Mouse (Mus musculus): ENCODE measurements around the gene Elovl6. TPM values are rescaled to one million over a fixed set of nuclear protein-coding genes. Genes with fewer than 3 reads are reported as not detected.

Gene Elovl6
- total and polyA plus RNA-seq, 2 experiments from 2014 or later, result 40.8 to 56.1 TPM

DNA sequence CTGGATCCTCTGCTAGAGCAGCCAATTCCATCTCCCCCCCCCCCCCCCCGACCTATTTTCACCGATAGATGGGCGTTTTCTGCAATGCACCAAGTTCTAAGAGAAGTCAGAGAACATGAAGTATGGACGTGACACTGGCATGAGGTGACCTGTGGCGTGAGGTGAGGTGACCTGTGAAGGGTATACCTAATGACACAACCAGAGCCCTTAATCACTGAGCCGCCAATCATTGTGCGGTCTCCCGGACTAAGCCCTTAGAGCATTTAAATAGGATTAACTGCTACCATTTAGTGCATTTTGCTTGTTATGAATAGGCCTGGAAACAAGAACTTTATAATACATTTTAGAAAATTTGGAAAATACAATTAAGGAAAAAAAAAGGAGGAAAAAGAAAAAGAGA, 16.6 kb downstream of the Elovl6 start:
- DNase-seq (ENCODE audit: low spot score), result no peak
- H3K4me1 ChIP-seq (ENCODE audit: insufficient read depth, low read length), result no peaks in the 10 kb centered on the region
- no peak overlapping the region for H3K9ac ChIP-seq (replicated peaks; ENCODE audit: low read length)
- H3K27ac ChIP-seq, result no peak overlapping the region
- H3K9me3 ChIP-seq (ENCODE audit: low read length), result no peaks in the 10 kb centered on the region
- no peak for TF ChIP-seq CTCF (IDR thresholded peaks at IDR 0.05; ENCODE audit: low read depth)
- 67% methylated on average over 8 of the region's 8 CpGs for WGBS
- ATAC-seq, result no peak
- no peak overlapping the region for H3K4me2 ChIP-seq (ENCODE audit: low read depth, low read length)
- no peak overlapping the region for H3K4me3 ChIP-seq (ENCODE audit: low read length)
- no peaks in the 10 kb centered on the region for H3K27me3 ChIP-seq (ENCODE audit: insufficient read depth, low read length)
- no peaks in the 10 kb centered on the region for H3K36me3 ChIP-seq (ENCODE audit: insufficient read depth, low read length)

DNA sequence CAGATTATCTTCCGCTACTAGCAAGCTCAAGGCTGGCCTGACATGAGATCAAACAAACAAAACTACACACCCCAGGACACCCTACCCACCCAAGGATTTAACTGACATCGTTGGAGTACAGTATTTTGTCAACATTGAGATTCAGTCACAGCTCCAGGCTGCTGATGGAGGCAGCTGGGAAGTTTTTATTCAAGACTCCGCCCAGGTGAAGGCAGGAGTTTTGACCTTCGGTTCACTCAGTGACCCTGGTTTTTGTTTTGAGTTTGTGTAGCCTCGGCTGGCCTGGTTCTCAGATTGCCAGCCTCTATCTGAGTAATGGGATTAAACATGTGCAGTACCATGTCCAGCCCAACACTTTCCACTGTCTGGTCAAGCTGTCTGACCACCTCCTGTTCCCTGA, 17.4 kb downstream of the Elovl6 start:
- H3K9me3 ChIP-seq (ENCODE audit: low read length), result no peaks in the 10 kb centered on the region
- H3K4me3 ChIP-seq (ENCODE audit: low read length), result no peak overlapping the region
- H3K4me1 ChIP-seq (ENCODE audit: insufficient read depth, low read length), result no peaks in the 10 kb centered on the region
- no peak overlapping the region for H3K27ac ChIP-seq
- no peak overlapping the region for H3K4me2 ChIP-seq (ENCODE audit: low read depth, low read length)
- TF ChIP-seq CTCF (IDR thresholded peaks at IDR 0.05; ENCODE audit: low read depth), result no peak
- no peaks in the 10 kb centered on the region for H3K27me3 ChIP-seq (ENCODE audit: insufficient read depth, low read length)
- H3K9ac ChIP-seq (replicated peaks; ENCODE audit: low read length), result no peak overlapping the region
- no peaks in the 10 kb centered on the region for H3K36me3 ChIP-seq (ENCODE audit: insufficient read depth, low read length)
- DNase-seq (ENCODE audit: low spot score), result no peak
- no peak for ATAC-seq
- WGBS, result 51% methylated on average over 5 of the region's 5 CpGs

DNA sequence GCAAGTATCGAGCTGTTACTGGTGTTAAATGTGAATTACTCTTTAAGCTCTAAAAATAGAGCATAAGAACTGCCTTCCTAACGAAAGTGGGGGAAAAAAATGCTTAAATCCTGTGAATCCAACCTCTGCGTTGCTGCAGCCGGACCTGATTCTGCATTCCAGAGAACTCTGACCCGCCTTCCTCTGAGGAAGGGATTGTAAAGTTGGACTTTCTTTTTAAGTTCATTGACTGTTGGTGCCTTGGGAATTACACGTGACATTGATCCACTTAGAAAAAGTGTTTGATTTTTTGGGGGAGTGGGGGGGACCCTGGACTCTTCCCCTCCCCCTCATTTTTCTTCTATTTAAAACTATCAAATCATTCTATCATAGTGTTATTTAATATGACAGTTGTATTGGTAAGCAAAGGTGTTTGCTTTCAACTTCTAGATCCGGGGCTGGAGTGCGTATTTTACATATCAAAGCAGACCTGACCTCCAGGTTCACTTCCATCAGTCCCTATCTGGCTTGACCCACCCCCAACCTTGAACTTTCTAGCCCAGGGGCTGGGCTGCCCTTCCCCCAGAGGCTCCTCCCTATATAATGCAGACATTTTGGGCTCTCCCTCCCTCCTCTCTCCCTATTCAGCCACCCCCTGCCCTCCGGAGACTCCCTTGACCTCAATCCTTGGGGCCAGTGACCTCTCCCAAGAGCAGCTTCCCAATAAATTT, 19.6 kb downstream of the Elovl6 start:
- Histone ChIP-seq H3K27ac (no peak overlapping the region), H3K27me3 (ENCODE audit: insufficient read depth, low read length) (no peaks in the 10 kb centered on the region), H3K4me2 (ENCODE audit: low read depth, low read length) (no peak overlapping the region), H3K9me3 (ENCODE audit: low read length) (no peaks in the 10 kb centered on the region), H3K4me3 (ENCODE audit: low read length) (no peak overlapping the region), H3K9ac (replicated peaks; ENCODE audit: low read length) (no peak overlapping the region), H3K4me1 (ENCODE audit: insufficient read depth, low read length) (no peaks in the 10 kb centered on the region), H3K36me3 (ENCODE audit: insufficient read depth, low read length) (no peaks in the 10 kb centered on the region)
- no peak for DNase-seq (ENCODE audit: low spot score)
- TF ChIP-seq CTCF (IDR thresholded peaks at IDR 0.05; ENCODE audit: low read depth), result no peak
- 65% methylated on average over 9 of the region's 9 CpGs for WGBS
- no peak for ATAC-seq

DNA sequence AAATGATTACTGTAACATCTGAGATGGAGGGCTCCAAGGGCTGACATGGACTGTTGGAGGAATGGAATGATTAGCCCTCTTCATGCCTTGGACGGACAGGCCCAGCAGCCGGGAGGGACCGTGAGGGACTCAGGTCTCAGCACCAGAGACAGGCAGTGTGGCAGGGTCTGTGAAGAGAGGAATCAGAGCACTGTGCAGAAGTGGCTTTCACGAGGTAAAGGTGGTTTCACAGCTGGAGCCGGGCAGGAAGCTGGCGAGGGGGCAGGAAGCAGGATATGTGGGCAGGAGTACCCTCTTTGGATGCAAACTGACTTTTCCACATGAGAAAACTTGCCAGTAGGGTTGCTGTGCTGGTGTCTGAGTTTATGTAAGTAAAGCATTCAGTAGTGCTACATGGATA, 20.2 kb downstream of the Elovl6 start:
- H3K9me3 ChIP-seq (ENCODE audit: low read length), result no peaks in the 10 kb centered on the region
- no peaks in the 10 kb centered on the region for H3K36me3 ChIP-seq (ENCODE audit: insufficient read depth, low read length)
- no peak overlapping the region for H3K9ac ChIP-seq (replicated peaks; ENCODE audit: low read length)
- no peaks in the 10 kb centered on the region for H3K4me1 ChIP-seq (ENCODE audit: insufficient read depth, low read length)
- DNase-seq (ENCODE audit: low spot score) (no peak), ATAC-seq (no peak)
- no peak overlapping the region for H3K27ac ChIP-seq
- no peak for TF ChIP-seq CTCF (IDR thresholded peaks at IDR 0.05; ENCODE audit: low read depth)
- no peaks in the 10 kb centered on the region for H3K27me3 ChIP-seq (ENCODE audit: insufficient read depth, low read length)
- WGBS, result 79% methylated on average over 6 of the region's 6 CpGs
- no peak overlapping the region for H3K4me2 ChIP-seq (ENCODE audit: low read depth, low read length)
- H3K4me3 ChIP-seq (ENCODE audit: low read length), result no peak overlapping the region

- TF ChIP-seq CTCF (IDR thresholded peaks at IDR 0.05; ENCODE audit: low read depth), result no peak
- H3K27ac ChIP-seq, result no peak overlapping the region
- no peak for ATAC-seq
- H3K4me1 ChIP-seq (ENCODE audit: insufficient read depth, low read length), result no peaks in the 10 kb centered on the region
- no peak for DNase-seq (ENCODE audit: low spot score)
- WGBS, result 89% methylated on average over 9 of the region's 9 CpGs
- H3K9ac ChIP-seq (replicated peaks; ENCODE audit: low read length), result no peak overlapping the region
- no peaks in the 10 kb centered on the region for H3K9me3 ChIP-seq (ENCODE audit: low read length)
- no peak overlapping the region for H3K4me3 ChIP-seq (ENCODE audit: low read length)
- no peaks in the 10 kb centered on the region for H3K36me3 ChIP-seq (ENCODE audit: insufficient read depth, low read length)
- no peak overlapping the region for H3K4me2 ChIP-seq (ENCODE audit: low read depth, low read length)
- H3K27me3 ChIP-seq (ENCODE audit: insufficient read depth, low read length), result no peaks in the 10 kb centered on the region
These were observed 21.0 kb downstream of the Elovl6 start for GRCm38 (mm10) chr3:129553173-129553572.

- ATAC-seq, result no peak
- H3K27me3 ChIP-seq (ENCODE audit: insufficient read depth, low read length), result no peaks in the 10 kb centered on the region
- no peak for DNase-seq (ENCODE audit: low spot score)
- no peaks in the 10 kb centered on the region for H3K4me1 ChIP-seq (ENCODE audit: insufficient read depth, low read length)
- H3K27ac ChIP-seq, result no peak overlapping the region
- no peak overlapping the region for H3K4me2 ChIP-seq (ENCODE audit: low read depth, low read length)
- H3K9ac ChIP-seq (replicated peaks; ENCODE audit: low read length), result no peak overlapping the region
- H3K36me3 ChIP-seq (ENCODE audit: insufficient read depth, low read length), result no peaks in the 10 kb centered on the region
- H3K4me3 ChIP-seq (ENCODE audit: low read length), result no peak overlapping the region
- no peaks in the 10 kb centered on the region for H3K9me3 ChIP-seq (ENCODE audit: low read length)
- WGBS, result 92% methylated on average over 10 of the region's 10 CpGs
- TF ChIP-seq CTCF (IDR thresholded peaks at IDR 0.05; ENCODE audit: low read depth), result no peak
These were observed 21.5 kb downstream of the Elovl6 start for GRCm38 (mm10) chr3:129553661-129554060.

DNA sequence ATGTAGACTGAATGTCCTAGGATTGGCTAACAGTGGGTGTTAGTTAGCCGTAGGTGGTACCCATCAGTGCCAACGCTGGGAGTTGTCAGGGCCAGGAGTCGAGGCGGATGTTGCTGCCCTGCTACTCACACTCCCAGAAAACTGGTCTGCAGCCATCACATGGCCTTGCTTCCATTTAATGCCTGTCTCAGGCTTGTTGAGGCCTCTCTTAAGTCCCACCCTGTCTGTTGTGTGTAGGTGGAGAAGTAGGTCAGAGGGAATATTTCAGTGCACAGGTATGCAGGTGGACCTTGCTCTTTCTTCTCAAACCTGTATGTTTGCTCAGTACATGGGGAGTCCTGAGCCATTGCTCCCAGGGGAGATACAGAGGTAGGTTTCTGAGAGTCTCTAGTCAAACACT, 22.3 kb downstream of the Elovl6 start:
- no peaks in the 10 kb centered on the region for H3K4me1 ChIP-seq (ENCODE audit: insufficient read depth, low read length)
- no peak overlapping the region for H3K9ac ChIP-seq (replicated peaks; ENCODE audit: low read length)
- ATAC-seq (no peak), DNase-seq (ENCODE audit: low spot score) (no peak)
- no peak overlapping the region for H3K4me3 ChIP-seq (ENCODE audit: low read length)
- H3K27me3 ChIP-seq (ENCODE audit: insufficient read depth, low read length), result no peaks in the 10 kb centered on the region
- H3K36me3 ChIP-seq (ENCODE audit: insufficient read depth, low read length), result no peaks in the 10 kb centered on the region
- H3K27ac ChIP-seq, result no peak overlapping the region
- H3K9me3 ChIP-seq (ENCODE audit: low read length), result no peaks in the 10 kb centered on the region
- WGBS, result 70% methylated on average over 4 of the region's 4 CpGs
- H3K4me2 ChIP-seq (ENCODE audit: low read depth, low read length), result no peak overlapping the region
- no peak for TF ChIP-seq CTCF (IDR thresholded peaks at IDR 0.05; ENCODE audit: low read depth)
